Mouse (Mus musculus): ENCODE data around the gene Pde4b. TPM values are rescaled to one million over a fixed set of nuclear protein-coding genes. Genes with fewer than 3 reads are reported as not detected.

Gene Pde4b
- total and polyA plus RNA-seq, 2 experiments from 2014 or later, result 49.7 to 76.2 TPM

- peaks cover 4% of the 10 kb centered on the region; the same call in 1 of the 2 replicates for H3K27me3 ChIP-seq (ENCODE audit: insufficient read depth, low read length)
- peak; percentile 79 for ATAC-seq
- peak; percentile 51 for DNase-seq
- WGBS, result under 1% methylated on average over 61 of the region's 64 CpGs
- TF ChIP-seq CTCF (IDR thresholded peaks at IDR 0.05; ENCODE audit: low read depth), result no peak
- H3K9ac ChIP-seq, result peak overlapping the region; percentile 62
- H3K4me3 ChIP-seq (ENCODE audit: low read depth, low read length), result peak overlapping the region; percentile 65
- H3K9me3 ChIP-seq (ENCODE audit: low read length), result no peaks in the 10 kb centered on the region
- peak overlapping the region; percentile 93 for H3K4me2 ChIP-seq (ENCODE audit: low read depth)
- H3K27ac ChIP-seq (ENCODE audit: low read depth, low read length), result no peak overlapping the region
- H3K36me3 ChIP-seq (ENCODE audit: insufficient read depth), result no peaks in the 10 kb centered on the region
- H3K4me1 ChIP-seq (ENCODE audit: insufficient read depth), result no peaks in the 10 kb centered on the region
These were observed 357 bp downstream of the Pde4b start for GRCm38 (mm10) chr4:102087566-102088234.

GRCm38 (mm10) chr4:102088235-102088867 lies 1.0 kb downstream of the Pde4b start:
- H3K27me3 ChIP-seq (ENCODE audit: insufficient read depth, low read length), result peaks cover 4% of the 10 kb centered on the region; the same call in 1 of the 2 replicates
- peak; percentile 27 for DNase-seq
- peak overlapping the region; percentile 93 for H3K4me2 ChIP-seq (ENCODE audit: low read depth)
- H3K4me1 ChIP-seq (ENCODE audit: insufficient read depth), result no peaks in the 10 kb centered on the region
- H3K4me3 ChIP-seq (ENCODE audit: low read depth, low read length), result peak overlapping the region; percentile 65
- no peaks in the 10 kb centered on the region for H3K9me3 ChIP-seq (ENCODE audit: low read length)
- no peak overlapping the region for H3K27ac ChIP-seq (ENCODE audit: low read depth, low read length)
- H3K36me3 ChIP-seq (ENCODE audit: insufficient read depth), result no peaks in the 10 kb centered on the region
- no peak for TF ChIP-seq CTCF (IDR thresholded peaks at IDR 0.05; ENCODE audit: low read depth)
- WGBS, result 22% methylated on average over 15 of the region's 15 CpGs
- peak overlapping the region; percentile 62 for H3K9ac ChIP-seq
- ATAC-seq, result peak; percentile 36

DNA sequence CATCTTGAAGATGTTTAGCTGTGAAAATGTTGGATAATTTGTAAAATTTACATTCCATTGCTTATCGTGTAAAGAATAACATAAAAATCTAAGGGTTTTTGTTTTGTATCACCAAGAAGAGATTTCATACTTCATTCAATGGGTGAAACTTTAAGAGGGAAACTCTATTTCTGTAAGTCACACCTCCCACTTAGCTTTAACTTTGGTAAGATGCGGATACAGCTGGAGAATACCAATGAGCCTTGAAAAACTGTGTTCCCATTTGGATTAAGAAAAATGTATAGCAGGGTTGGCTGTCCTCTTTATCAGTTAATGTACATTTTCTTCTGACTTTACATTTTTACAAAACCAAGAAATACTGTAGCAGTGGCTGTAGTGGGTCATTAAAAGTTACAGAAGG lies 8.5 kb downstream of the Pde4b start:
- DNase-seq, result no peak
- TF ChIP-seq CTCF (IDR thresholded peaks at IDR 0.05; ENCODE audit: low read depth), result no peak
- Histone ChIP-seq H3K9ac (no peak overlapping the region), H3K27me3 (ENCODE audit: insufficient read depth, low read length) (no peaks in the 10 kb centered on the region), H3K36me3 (ENCODE audit: insufficient read depth) (no peaks in the 10 kb centered on the region), H3K4me1 (ENCODE audit: insufficient read depth) (no peaks in the 10 kb centered on the region), H3K4me2 (ENCODE audit: low read depth) (no peak overlapping the region), H3K4me3 (ENCODE audit: low read depth, low read length) (no peak overlapping the region), H3K9me3 (ENCODE audit: low read length) (no peaks in the 10 kb centered on the region), H3K27ac (ENCODE audit: low read depth, low read length) (no peak overlapping the region)
- ATAC-seq, result no peak
- 93% methylated on average over 2 of the region's 2 CpGs for WGBS

- H3K36me3 ChIP-seq (ENCODE audit: insufficient read depth), result no peaks in the 10 kb centered on the region
- H3K4me1 ChIP-seq (ENCODE audit: insufficient read depth), result no peaks in the 10 kb centered on the region
- no peaks in the 10 kb centered on the region for H3K27me3 ChIP-seq (ENCODE audit: insufficient read depth, low read length)
- no peak overlapping the region for H3K4me2 ChIP-seq (ENCODE audit: low read depth)
- H3K4me3 ChIP-seq (ENCODE audit: low read depth, low read length), result no peak overlapping the region
- no peak overlapping the region for H3K27ac ChIP-seq (ENCODE audit: low read depth, low read length)
- no peak overlapping the region for H3K9ac ChIP-seq
- ATAC-seq, result no peak
- no peaks in the 10 kb centered on the region for H3K9me3 ChIP-seq (ENCODE audit: low read length)
- no peak for TF ChIP-seq CTCF (IDR thresholded peaks at IDR 0.05; ENCODE audit: low read depth)
- no peak for DNase-seq
- WGBS, result 80% methylated on average over 4 of the region's 4 CpGs
These were observed 14.9 kb downstream of the Pde4b start for GRCm38 (mm10) chr4:102102241-102102640.

GRCm38 (mm10) chr4:102104534-102105014 lies 17.2 kb downstream of the Pde4b start:
- TF ChIP-seq CTCF (IDR thresholded peaks at IDR 0.05; ENCODE audit: low read depth), result no peak
- no peak overlapping the region for H3K9ac ChIP-seq
- no peaks in the 10 kb centered on the region for H3K36me3 ChIP-seq (ENCODE audit: insufficient read depth)
- no peaks in the 10 kb centered on the region for H3K4me1 ChIP-seq (ENCODE audit: insufficient read depth)
- H3K4me2 ChIP-seq (ENCODE audit: low read depth), result no peak overlapping the region
- no peak overlapping the region for H3K4me3 ChIP-seq (ENCODE audit: low read depth, low read length)
- H3K9me3 ChIP-seq (ENCODE audit: low read length), result no peaks in the 10 kb centered on the region
- H3K27ac ChIP-seq (ENCODE audit: low read depth, low read length), result no peak overlapping the region
- no peaks in the 10 kb centered on the region for H3K27me3 ChIP-seq (ENCODE audit: insufficient read depth, low read length)
- 81% methylated on average over 2 of the region's 2 CpGs for WGBS
- ATAC-seq (no peak), DNase-seq (no peak)

GRCm38 (mm10) chr4:102106771-102107170 lies 19.4 kb downstream of the Pde4b start:
- peak; percentile 38; the same call in 1 of the 2 replicates for ATAC-seq
- Histone ChIP-seq H3K27ac (ENCODE audit: low read depth, low read length) (no peak overlapping the region), H3K9me3 (ENCODE audit: low read length) (no peaks in the 10 kb centered on the region), H3K36me3 (ENCODE audit: insufficient read depth) (no peaks in the 10 kb centered on the region), H3K4me1 (ENCODE audit: insufficient read depth) (no peaks in the 10 kb centered on the region), H3K4me2 (ENCODE audit: low read depth) (no peak overlapping the region), H3K4me3 (ENCODE audit: low read depth, low read length) (no peak overlapping the region), H3K9ac (no peak overlapping the region), H3K27me3 (ENCODE audit: insufficient read depth, low read length) (no peaks in the 10 kb centered on the region)
- no peak for TF ChIP-seq CTCF (IDR thresholded peaks at IDR 0.05; ENCODE audit: low read depth)
- 86% methylated on average over 6 of the region's 6 CpGs for WGBS
- no peak for DNase-seq

DNA sequence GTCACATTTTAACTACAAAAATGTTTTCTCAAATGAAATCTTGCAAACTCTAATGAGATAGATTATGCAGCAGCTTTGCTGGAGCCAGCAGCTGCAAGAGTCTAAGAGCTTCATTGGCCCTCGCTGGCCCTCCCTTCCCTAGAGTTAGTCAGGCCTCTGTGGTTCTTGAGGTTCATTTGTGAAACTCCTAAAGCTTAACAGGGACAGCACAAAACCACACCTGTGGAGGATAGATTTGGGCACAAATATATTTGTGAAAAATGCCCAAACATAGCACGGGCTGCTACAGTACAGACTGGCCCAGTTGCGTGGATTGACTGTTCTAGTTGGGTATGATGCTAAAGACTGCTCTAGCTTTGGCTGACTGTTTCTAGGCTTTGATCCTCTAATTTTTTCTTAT lies 32.1 kb downstream of the Pde4b start:
- Histone ChIP-seq H3K4me2 (ENCODE audit: low read depth) (no peak overlapping the region), H3K9me3 (ENCODE audit: low read length) (no peaks in the 10 kb centered on the region), H3K4me3 (ENCODE audit: low read depth, low read length) (no peak overlapping the region), H3K9ac (no peak overlapping the region), H3K36me3 (ENCODE audit: insufficient read depth) (no peaks in the 10 kb centered on the region), H3K27ac (ENCODE audit: low read depth, low read length) (no peak overlapping the region), H3K27me3 (ENCODE audit: insufficient read depth, low read length) (no peaks in the 10 kb centered on the region), H3K4me1 (ENCODE audit: insufficient read depth) (no peaks in the 10 kb centered on the region)
- 90% methylated on average over 3 of the region's 3 CpGs for WGBS
- ATAC-seq, result no peak
- TF ChIP-seq CTCF (IDR thresholded peaks at IDR 0.05; ENCODE audit: low read depth), result no peak
- DNase-seq, result no peak
